Mouse (Mus musculus): Measurements from ENCODE around the gene Camta1. TPM values are rescaled to one million over a fixed set of nuclear protein-coding genes. Genes with fewer than 3 reads are reported as not detected.
A peak's percentile ranks its signal among the peaks of the same experiment; 100 is the strongest.

Gene Camta1
- polyA plus RNA-seq, 1 experiment from 2014 or later, result 130 TPM

GRCm38 (mm10) chr4:151282103-151282502 lies 579.6 kb downstream of the Camta1 start:
- WGBS, result 29% methylated on average over 14 of the region's 14 CpGs
- Histone ChIP-seq H3K36me3 (no peaks in the 10 kb centered on the region), H3K27me3 (peaks cover 5% of the 10 kb centered on the region; the same call in 1 of the 2 replicates), H3K27ac (replicated peaks) (no peak overlapping the region), H3K4me1 (peaks cover 14% of the 10 kb centered on the region), H3K4me2 (replicated peaks) (no peak overlapping the region), H3K9me3 (no peaks in the 10 kb centered on the region), H3K9ac (replicated peaks) (no peak overlapping the region), H3K4me3 (no peak overlapping the region)
- no peak for ATAC-seq (replicated peaks)

DNA sequence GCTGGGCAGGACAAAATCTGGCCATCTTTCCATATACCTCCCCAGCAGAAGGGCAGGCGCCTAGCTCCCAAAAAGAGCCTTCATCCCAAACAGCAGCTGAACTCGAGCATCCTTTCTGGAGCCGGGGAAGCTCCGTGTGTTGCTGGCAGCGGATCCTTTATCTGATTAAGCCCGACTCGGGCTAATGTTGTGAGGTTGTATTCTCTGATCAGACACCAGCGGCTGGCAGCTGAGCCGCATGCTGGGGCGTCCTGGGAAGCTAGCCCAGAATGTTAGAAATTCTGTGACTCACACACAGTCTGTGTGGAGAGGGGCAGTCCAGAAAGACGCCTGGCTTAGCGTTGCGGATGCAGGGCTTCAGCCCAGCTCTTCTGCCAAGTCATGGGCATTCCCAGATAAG lies 586.4 kb downstream of the Camta1 start:
- no peaks in the 10 kb centered on the region; the same call in 1 of the 2 replicates for H3K27me3 ChIP-seq
- peaks cover 16% of the 10 kb centered on the region for H3K4me1 ChIP-seq
- WGBS, result 25% methylated on average over 13 of the region's 13 CpGs
- H3K4me3 ChIP-seq, result no peak overlapping the region
- H3K36me3 ChIP-seq, result no peaks in the 10 kb centered on the region
- no peak overlapping the region for H3K4me2 ChIP-seq (replicated peaks)
- H3K9ac ChIP-seq (replicated peaks), result no peak overlapping the region
- no peaks in the 10 kb centered on the region for H3K9me3 ChIP-seq
- no peak overlapping the region for H3K27ac ChIP-seq (replicated peaks)
- ATAC-seq (replicated peaks), result peak; percentile 70; the same call in 1 of the 2 replicates

DNA sequence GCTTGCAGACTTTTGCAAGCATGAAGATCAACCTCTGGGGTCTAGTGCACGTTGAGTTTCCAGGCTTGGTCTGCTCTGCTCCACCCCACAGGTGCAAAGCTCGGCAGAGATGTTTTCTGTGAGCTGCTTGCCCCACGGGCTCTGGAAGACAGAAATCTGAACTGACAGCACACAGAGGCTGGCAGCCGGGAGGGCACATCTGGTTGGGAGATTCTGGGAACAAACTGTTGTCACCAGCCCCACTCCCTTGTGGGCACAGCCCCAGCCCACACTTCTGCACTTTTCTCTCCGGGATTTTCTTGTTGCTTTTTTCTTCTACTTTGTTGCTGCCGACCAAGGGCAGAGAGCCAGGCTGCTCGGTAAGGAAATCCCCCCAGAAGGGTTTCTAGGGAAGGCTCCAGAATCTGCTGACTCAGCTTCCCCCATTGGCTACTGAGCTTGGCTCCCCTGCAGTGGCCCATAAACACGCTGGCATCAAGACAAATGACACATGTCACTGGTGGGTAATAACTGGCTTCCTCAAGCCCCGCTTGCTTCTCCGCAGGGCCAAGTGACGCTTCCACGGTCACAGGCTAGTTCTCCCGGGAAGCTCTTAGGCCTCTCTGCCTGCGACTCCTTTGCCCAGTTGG lies 597.8 kb downstream of the Camta1 start:
- H3K4me3 ChIP-seq, result no peak overlapping the region
- peaks cover 14% of the 10 kb centered on the region for H3K4me1 ChIP-seq
- H3K36me3 ChIP-seq, result no peaks in the 10 kb centered on the region
- WGBS, result 52% methylated on average over 14 of the region's 14 CpGs
- H3K4me2 ChIP-seq (replicated peaks), result no peak overlapping the region
- no peaks in the 10 kb centered on the region for H3K9me3 ChIP-seq
- no peaks in the 10 kb centered on the region for H3K27me3 ChIP-seq
- H3K9ac ChIP-seq (replicated peaks), result no peak overlapping the region
- no peak for ATAC-seq (replicated peaks)
- H3K27ac ChIP-seq (replicated peaks), result 0 out of 2 replicates have a peak overlapping the region, but pooled peaks have one; percentile 7

GRCm38 (mm10) chr4:151263052-151263451 lies 598.6 kb downstream of the Camta1 start:
- Histone ChIP-seq H3K4me3 (no peak overlapping the region), H3K4me2 (replicated peaks) (no peak overlapping the region), H3K9me3 (no peaks in the 10 kb centered on the region), H3K4me1 (peaks cover 14% of the 10 kb centered on the region), H3K27me3 (no peaks in the 10 kb centered on the region), H3K27ac (replicated peaks) (no peak overlapping the region), H3K9ac (replicated peaks) (no peak overlapping the region), H3K36me3 (no peaks in the 10 kb centered on the region)
- no peak for ATAC-seq (replicated peaks)
- WGBS, result 77% methylated on average over 7 of the region's 7 CpGs

DNA sequence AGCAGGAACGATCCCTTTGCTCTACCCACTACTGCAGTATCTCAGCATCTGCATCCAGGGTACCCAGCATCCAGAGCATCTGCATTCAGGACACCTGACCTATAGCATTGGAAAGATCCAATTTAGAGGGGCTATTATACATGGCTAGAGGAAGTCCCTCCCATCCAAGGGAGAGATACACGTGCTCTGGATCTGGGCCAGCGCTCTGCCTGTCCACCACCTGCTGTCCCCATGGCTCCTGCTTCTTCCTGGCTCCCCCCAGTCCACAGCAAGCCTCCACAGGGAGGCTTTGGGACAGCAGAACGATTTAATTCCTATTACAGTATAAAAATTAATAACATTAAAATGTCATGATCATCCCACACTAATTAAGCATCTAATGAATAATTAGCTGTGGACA lies 605.1 kb downstream of the Camta1 start:
- ATAC-seq (replicated peaks), result no peak
- no peak overlapping the region for H3K4me2 ChIP-seq (replicated peaks)
- H3K4me1 ChIP-seq, result peaks cover 3% of the 10 kb centered on the region; the same call in 1 of the 2 replicates
- no peak overlapping the region for H3K4me3 ChIP-seq
- no peaks in the 10 kb centered on the region for H3K9me3 ChIP-seq
- WGBS, result 44% methylated on average over 4 of the region's 4 CpGs
- no peaks in the 10 kb centered on the region for H3K36me3 ChIP-seq
- H3K9ac ChIP-seq (replicated peaks), result no peak overlapping the region
- no peak overlapping the region for H3K27ac ChIP-seq (replicated peaks)
- H3K27me3 ChIP-seq, result no peaks in the 10 kb centered on the region

GRCm38 (mm10) chr4:151250824-151251223 lies 610.9 kb downstream of the Camta1 start:
- no peak overlapping the region for H3K4me2 ChIP-seq (replicated peaks)
- 92% methylated on average over 6 of the region's 6 CpGs for WGBS
- no peak overlapping the region for H3K9ac ChIP-seq (replicated peaks)
- no peaks in the 10 kb centered on the region for H3K4me1 ChIP-seq
- no peak for ATAC-seq (replicated peaks)
- no peak overlapping the region for H3K27ac ChIP-seq (replicated peaks)
- H3K4me3 ChIP-seq, result no peak overlapping the region
- no peaks in the 10 kb centered on the region for H3K27me3 ChIP-seq
- H3K36me3 ChIP-seq, result no peaks in the 10 kb centered on the region
- no peaks in the 10 kb centered on the region for H3K9me3 ChIP-seq

- WGBS, result 80% methylated on average over 7 of the region's 7 CpGs
- H3K4me1 ChIP-seq, result no peaks in the 10 kb centered on the region
- no peaks in the 10 kb centered on the region for H3K36me3 ChIP-seq
- H3K4me2 ChIP-seq (replicated peaks), result no peak overlapping the region
- H3K27ac ChIP-seq (replicated peaks), result no peak overlapping the region
- H3K9ac ChIP-seq (replicated peaks), result no peak overlapping the region
- H3K9me3 ChIP-seq, result no peaks in the 10 kb centered on the region
- H3K27me3 ChIP-seq, result 0 out of 2 replicates have a peak, but pooled peaks cover 4% of the 10 kb centered on the region
- no peak for ATAC-seq (replicated peaks)
- no peak overlapping the region for H3K4me3 ChIP-seq
Measured at GRCm38 (mm10) chr4:151245068-151245797, 616.4 kb downstream of the Camta1 start.

DNA sequence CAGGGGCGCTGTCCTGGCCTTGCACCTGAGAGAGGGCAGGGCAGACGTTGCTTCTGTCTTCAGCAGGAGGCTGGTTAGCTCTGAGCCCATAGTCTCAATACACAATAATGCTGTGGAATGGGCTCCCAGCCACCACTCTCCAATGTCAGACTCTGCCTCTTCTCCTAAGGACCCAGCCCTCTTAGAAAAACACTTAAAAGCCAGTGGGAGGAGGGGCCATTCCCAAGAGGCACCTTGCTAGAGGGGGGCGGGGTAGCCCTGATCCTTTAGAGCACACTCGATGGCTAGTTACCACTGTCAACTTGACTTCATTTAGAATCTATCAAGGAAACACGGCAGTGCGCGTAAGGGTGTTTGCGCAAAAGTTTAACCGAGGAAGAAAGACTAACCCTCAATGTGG lies 618.2 kb downstream of the Camta1 start:
- no peaks in the 10 kb centered on the region for H3K4me1 ChIP-seq
- no peaks in the 10 kb centered on the region for H3K36me3 ChIP-seq
- 0 out of 2 replicates have a peak, but pooled peaks cover 4% of the 10 kb centered on the region for H3K27me3 ChIP-seq
- H3K27ac ChIP-seq (replicated peaks), result no peak overlapping the region
- no peak overlapping the region for H3K4me3 ChIP-seq
- no peaks in the 10 kb centered on the region for H3K9me3 ChIP-seq
- 56% methylated on average over 9 of the region's 9 CpGs for WGBS
- H3K9ac ChIP-seq (replicated peaks), result no peak overlapping the region
- ATAC-seq (replicated peaks), result no peak
- no peak overlapping the region for H3K4me2 ChIP-seq (replicated peaks)

DNA sequence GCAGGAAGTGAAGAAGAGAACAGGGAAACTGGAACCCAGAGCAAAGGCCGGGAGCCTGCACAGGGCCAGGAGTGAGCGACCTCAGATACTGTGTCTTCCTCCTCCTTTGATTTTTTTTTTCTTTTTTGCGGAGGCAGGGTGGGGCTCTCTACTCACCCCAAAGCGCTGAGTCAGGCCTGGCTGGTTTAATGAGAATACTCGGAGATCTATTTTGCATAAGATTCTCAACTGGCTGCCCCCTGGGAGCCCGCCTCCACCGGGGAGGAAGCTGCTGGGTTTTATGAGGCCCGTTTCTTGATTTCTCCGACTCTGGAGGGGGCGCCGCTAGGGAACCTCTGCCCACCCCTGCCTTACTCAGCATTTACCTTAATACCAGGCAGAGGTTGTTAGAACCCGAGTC lies 618.9 kb downstream of the Camta1 start:
- no peak for ATAC-seq (replicated peaks)

DNA sequence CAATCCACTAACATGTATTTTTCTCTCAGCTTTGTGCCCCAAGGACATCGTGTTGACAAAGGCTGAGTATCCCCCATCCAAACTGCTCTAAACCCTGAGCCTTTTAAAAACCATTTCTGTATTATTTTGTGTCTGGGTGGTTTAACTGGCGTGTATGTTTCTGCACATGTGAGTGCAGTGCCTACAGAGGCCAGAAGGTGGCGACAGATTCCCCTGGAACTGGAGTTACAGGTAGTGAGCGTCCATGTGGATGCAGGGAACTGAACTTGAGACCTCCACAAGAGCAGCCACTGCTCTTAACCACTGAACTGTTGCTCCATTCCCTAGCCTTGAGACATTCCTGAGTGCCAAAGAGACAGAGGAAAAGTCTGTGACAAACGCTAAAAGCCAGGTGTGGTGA lies 621.2 kb downstream of the Camta1 start:
- no peak for ATAC-seq (replicated peaks)
- no peaks in the 10 kb centered on the region for H3K36me3 ChIP-seq
- H3K27me3 ChIP-seq, result 0 out of 2 replicates have a peak, but pooled peaks cover 4% of the 10 kb centered on the region
- H3K4me2 ChIP-seq (replicated peaks), result no peak overlapping the region
- no peaks in the 10 kb centered on the region for H3K4me1 ChIP-seq
- H3K4me3 ChIP-seq, result no peak overlapping the region
- no peak overlapping the region for H3K27ac ChIP-seq (replicated peaks)
- no peaks in the 10 kb centered on the region for H3K9me3 ChIP-seq
- H3K9ac ChIP-seq (replicated peaks), result no peak overlapping the region
- WGBS, result 85% methylated on average over 5 of the region's 5 CpGs

More for the DNA sequence above, 618.9 kb downstream of the Camta1 start:
- Histone ChIP-seq H3K4me3 (no peak overlapping the region), H3K27me3 (0 out of 2 replicates have a peak, but pooled peaks cover 4% of the 10 kb centered on the region), H3K4me2 (replicated peaks) (no peak overlapping the region), H3K9me3 (no peaks in the 10 kb centered on the region), H3K4me1 (no peaks in the 10 kb centered on the region), H3K27ac (replicated peaks) (no peak overlapping the region), H3K9ac (replicated peaks) (no peak overlapping the region), H3K36me3 (no peaks in the 10 kb centered on the region)
- 24% methylated on average over 12 of the region's 12 CpGs for WGBS

- no peak overlapping the region for H3K4me3 ChIP-seq
- no peaks in the 10 kb centered on the region for H3K27me3 ChIP-seq
- 81% methylated on average over 19 of the region's 19 CpGs for WGBS
- no peaks in the 10 kb centered on the region for H3K4me1 ChIP-seq
- H3K36me3 ChIP-seq, result no peaks in the 10 kb centered on the region
- no peaks in the 10 kb centered on the region for H3K9me3 ChIP-seq
- ATAC-seq (replicated peaks), result no peak
- H3K9ac ChIP-seq (replicated peaks), result no peak overlapping the region
- no peak overlapping the region for H3K27ac ChIP-seq (replicated peaks)
- no peak overlapping the region for H3K4me2 ChIP-seq (replicated peaks)
Measured at GRCm38 (mm10) chr4:151238970-151239684, 622.5 kb downstream of the Camta1 start.

DNA sequence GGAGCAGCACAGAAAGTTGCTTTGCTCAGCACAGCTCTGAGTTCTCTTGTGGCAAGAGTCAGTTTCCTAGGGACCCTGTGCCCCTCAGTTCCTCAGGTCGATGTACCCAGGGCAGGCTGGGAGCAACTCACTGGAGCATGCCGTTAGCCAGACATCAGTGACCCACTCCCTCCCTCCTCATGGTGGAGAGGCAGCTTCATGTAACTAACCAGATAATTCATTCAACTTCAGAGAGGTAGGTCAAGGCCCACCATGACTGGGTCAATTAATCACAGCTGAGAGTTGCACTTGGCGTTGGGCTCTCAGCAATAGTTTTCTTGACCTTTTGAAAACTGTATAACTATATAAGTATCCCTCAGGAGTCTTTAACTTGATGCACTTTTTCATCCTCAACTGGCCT lies 624.2 kb downstream of the Camta1 start:
- H3K4me1 ChIP-seq, result no peaks in the 10 kb centered on the region
- 79% methylated on average over 3 of the region's 3 CpGs for WGBS
- H3K27ac ChIP-seq (replicated peaks), result no peak overlapping the region

More for the DNA sequence above, 624.2 kb downstream of the Camta1 start:
- ATAC-seq (replicated peaks), result no peak
- H3K4me2 ChIP-seq (replicated peaks), result no peak overlapping the region
- no peaks in the 10 kb centered on the region for H3K27me3 ChIP-seq
- no peak overlapping the region for H3K4me3 ChIP-seq
- H3K36me3 ChIP-seq, result no peaks in the 10 kb centered on the region
- H3K9ac ChIP-seq (replicated peaks), result no peak overlapping the region
- H3K9me3 ChIP-seq, result no peaks in the 10 kb centered on the region
